Mouse (Mus musculus) kidney, adult 18-20 months (tissue): ENCODE measurements at regions not wholly inside any gene's neighbourhood (a gene's known extent, or its start where the extent isn't known, plus 50 kb on each side); places are given as distances from the start of the nearest gene placed in this dataset.
"Not testable (repeated sequence)": the region's sequence is repeated elsewhere in the genome, so short reads cannot be mapped to it uniquely, and the experiment has no call there.

Experiments used
- DNase-seq: peaks from one replicate; pipeline ENCODE4 v3.0.0; 2021

DNA sequence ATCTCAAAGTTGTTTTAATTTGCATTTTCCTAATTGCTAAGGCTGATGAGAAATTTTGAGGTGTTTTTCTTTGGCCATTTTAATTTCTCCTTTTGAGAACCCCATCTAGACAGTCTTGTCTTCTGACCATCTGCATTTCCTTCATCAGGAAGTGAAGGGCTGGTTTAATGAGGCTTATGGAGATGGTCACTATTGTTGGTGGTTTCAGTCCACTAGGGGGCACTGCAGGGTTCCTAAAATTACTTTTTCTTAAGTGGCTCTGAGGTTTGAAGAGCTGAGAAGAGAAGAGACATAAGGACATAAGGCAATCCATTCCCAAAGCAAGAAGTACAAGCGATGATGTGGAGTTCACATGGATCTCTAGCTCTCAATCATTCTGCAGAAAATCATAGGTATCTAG, 805.6 kb upstream of the Olfr1507 start:
- DNase-seq = not testable (repeated sequence)

DNA sequence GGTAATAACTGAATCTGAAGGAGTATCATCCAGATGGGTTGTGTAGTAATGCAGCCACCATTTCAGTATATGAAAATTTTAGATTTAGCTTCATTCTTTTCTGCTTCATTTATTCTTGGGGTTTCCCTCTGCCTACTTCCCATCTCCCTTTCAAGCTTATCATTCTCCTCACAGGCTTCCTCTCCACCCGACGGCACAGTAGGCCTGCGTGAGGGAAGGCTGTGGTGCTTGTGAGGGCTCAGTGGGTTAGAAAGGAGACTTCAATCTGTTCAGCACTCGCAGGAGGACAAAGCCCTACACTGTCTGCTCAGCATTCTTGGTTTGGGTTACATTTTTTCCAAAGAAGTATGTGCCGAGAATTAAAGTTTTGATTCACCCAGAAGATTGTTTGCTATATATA, 804.2 kb upstream of the Olfr1507 start:
- not testable (repeated sequence) for DNase-seq

DNA sequence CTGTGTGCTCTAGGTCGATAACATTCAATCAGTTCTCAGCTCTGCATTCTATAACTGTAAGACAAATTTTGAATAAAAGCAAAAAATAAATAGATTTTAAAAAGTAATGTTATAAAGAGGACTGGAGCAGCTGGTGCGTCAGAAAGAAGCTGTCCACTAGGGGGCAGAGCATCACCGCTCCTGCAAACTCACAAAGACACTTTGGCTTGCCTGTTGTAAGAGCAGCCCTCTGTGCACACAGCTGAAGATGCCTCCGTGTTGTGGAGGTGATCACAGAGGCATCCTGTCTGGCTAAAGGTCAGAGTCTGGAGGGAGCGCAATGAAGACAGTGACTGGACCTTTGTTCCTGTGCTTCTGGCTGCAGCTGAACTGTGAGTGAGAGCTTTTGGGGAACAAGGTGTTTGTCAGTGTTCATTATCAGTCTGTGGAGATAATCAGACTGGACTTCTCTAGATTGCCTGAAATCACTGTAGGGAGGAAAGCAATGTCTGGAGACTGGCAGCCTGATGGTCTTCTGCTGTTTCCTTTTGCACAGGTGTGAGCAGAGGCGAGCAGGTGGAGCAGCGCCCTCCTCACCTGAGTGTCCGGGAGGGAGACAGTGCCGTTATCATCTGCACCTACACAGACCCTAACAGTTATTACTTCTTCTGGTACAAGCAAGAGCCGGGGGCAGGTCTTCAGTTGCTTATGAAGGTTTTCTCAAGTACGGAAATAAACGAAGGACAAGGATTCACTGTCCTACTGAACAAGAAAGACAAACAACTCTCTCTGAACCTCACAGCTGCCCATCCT, 788.0 kb upstream of the Olfr1507 start:
- DNase-seq = not testable (repeated sequence)

DNA sequence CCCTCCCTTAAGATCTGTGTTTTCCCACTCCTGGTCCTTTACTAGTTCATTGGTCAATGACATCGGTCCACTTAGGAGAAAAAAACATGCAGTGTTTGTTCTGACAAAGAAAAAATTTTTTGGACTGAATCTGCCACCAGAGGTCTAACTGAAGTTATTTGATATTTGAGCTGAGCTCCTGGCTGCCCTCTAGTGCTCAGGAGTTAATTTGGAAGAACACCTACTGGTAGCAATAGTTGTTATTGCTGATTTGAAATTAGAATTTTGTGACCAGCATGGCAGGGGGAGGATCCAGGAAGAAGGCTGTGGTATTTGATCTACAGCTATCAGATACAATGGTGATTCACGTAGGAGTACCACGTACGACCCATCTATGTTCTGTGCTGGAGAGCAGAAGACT, 777.7 kb upstream of the Olfr1507 start:
- DNase-seq = not testable (repeated sequence)

DNA sequence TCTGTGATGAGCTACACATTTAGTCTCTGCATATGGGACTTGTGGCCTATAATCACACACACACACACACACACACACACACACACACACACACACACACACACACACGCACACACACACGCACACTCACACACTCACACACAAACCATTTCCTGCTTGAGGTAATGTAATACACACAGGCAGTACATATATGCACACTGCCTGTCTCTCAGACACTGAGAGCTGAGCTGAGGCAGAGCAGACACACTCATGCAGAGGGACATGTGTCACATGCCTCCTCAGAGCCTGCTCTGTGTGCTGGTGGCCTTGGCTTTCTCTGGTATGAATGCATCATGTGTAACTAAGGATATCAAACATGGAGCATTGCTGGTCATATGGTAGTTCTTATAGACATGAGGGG, 772.1 kb upstream of the Olfr1507 start:
- not testable (repeated sequence) for DNase-seq

DNA sequence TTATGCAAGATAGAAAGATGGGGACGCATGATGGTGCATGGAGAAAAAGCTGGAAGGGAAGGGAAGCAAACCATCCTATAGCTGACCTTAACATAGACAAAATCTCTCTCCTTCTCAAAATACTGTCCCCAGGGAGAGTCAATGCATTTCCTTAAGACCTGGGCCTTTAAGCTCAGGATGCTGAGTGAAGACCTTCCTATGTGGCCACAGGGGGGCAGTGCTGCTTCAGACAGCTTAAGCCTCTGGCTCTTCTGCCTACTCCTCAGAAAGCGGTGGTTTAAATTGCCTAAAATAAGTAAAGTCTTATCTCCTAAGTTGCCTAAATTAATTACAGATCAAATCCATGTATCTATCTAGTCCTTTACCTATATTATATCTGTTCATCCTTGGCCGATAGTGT, 760.4 kb upstream of the Olfr1507 start:
- not testable (repeated sequence) for DNase-seq

DNA sequence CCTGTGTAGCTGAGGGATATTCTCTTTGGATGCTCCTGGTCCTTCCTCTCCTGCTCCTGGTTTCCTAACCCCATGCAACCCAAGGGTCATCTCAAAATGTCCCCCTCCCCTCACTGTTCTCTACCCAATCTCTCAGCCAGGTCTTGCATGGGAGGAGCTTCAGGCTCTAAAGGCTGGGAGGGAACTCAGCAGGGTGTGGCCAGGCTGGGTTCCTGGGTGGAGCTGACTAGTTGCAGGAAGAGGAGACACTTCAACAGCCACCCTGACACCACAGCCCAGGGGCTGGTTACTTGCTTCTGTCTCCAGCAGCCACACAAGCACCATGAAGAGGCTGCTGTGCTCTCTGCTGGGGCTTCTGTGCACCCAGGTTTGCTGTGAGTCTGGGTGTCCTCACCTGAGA, 757.9 kb upstream of the Olfr1507 start:
- DNase-seq = not testable (repeated sequence)

DNA sequence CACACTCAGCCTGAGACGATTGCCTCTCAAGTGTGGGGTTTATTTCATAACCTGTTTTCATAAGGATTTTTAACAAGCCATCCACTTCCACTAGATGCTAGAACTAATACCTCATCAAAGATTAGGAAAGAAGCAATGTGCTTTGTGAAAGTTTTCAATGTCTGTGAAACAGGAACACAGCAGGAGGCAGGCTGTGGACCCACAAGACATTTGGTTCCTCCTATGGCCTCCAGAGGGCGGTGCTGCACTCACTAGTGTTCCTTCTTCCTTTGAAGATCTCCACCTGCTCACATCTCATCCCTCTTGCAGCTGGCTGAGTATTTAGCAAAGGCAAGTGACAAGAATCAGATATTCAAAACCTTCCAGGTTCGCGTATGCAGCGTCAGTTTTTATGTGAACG, 735.6 kb upstream of the Olfr1507 start:
- DNase-seq = not testable (repeated sequence)

DNA sequence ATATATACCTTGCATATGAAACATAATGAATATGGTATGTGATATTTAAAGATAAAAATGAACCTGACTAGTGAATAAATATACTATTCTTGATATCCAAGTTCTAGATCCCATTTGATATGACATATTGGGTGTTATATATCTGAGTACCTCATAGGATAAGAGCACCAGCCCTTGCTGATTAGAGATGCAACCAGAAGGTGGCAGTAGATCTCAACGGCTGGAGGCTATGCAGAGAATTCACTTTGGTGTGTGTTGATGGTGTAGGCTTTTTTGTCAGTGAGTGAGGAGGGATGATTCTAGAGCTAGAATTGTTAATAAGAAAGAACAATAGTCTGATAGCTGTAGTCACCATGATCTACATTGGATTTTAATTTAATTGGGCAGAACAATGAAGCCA, 729.2 kb upstream of the Olfr1507 start:
- not testable (repeated sequence) for DNase-seq

DNA sequence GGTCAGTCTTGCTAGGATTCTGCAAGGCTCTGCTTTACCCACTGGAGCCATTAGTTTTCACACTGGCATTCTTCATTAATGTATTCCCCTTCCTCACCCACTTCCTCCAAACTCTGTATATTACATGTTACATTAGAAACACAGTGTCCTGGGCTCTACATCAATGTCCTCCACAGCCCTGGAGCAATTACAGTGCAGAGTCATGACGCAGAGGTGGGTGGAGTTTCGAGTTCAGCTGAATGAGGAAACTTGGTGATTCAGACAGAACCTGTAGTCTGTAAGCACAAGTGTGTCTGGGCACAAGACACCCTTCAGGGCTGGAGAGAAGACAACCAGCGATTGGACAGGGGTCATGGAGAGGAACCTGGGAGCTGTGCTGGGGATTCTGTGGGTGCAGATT, 715.0 kb upstream of the Olfr1507 start:
- DNase-seq = not testable (repeated sequence)

DNA sequence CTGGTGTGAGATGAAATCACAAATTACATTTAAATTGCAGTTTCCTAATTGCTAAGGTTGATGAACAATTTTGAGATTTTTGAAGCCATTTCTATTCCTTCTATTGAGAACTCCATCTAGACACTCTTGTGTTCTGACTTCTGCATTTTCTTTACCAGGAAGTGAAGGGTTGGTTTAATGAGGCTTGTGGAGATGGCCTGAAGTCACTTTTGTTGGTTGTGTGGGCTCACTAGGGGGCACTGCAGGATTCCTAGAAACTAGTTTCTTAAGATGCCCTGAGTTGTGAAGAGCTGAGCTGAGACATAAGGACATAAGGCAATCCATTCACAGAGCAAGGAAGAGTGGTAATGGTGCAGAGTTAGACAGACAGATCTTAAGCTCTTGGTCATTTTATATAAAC, 713.7 kb upstream of the Olfr1507 start:
- DNase-seq = not testable (repeated sequence)

DNA sequence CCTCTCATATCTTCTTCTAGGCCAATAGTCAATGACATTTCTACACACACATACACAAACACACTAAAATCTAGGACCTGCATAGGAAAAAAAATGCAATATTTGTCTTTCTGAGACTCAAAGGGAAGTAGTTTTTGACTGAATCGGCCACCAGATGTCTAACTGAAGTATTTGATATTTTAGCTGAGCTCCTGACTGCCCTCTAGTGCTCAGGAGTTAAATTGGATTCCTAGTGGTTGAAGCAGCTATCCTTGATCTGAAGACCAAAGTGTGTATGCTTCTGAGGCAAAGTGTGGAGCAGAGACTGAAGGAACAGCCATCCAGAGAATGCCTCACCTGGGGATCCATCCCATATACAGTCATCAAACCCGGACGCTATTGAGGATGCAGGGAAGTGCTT, 695.4 kb upstream of the Olfr1507 start:
- not testable (repeated sequence) for DNase-seq

DNA sequence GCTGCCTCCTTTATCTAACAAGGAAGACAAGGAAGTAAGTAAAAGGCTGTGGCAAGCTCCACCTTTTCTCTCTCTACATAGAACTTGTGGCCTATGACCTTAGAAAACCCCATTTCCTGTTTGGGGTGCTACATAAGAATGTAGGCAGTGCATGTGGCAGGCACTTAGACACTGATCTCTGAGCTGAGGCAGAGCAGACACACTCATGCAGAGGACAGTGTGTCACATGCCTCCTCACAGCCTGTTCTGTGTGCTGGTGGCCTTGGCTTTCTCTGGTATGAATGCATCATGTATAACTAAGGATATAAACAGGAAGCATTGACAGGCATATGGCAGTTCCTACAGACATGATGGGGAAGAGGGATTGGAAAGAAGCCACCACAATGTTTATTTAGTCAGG, 678.5 kb upstream of the Olfr1507 start:
- not testable (repeated sequence) for DNase-seq

DNA sequence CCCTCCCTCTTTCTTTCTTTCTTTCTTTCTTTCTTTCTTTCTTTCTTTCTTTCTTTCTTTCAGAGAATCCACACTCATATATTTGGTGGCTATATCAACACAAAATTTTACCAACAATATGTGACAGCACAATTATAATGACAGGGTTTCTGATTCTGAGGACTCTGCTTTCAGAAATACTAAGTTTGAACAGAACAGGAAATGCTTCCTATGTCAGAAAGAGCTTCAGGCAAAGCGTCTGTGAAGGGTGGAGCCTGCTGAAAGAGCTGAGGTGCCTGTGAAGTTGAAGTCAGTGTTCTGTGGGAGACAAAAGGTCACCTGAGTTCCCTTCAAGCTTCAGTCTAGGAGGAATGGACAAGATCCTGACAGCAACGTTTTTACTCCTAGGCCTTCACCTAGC, 670.8 kb upstream of the Olfr1507 start:
- DNase-seq = not testable (repeated sequence)

DNA sequence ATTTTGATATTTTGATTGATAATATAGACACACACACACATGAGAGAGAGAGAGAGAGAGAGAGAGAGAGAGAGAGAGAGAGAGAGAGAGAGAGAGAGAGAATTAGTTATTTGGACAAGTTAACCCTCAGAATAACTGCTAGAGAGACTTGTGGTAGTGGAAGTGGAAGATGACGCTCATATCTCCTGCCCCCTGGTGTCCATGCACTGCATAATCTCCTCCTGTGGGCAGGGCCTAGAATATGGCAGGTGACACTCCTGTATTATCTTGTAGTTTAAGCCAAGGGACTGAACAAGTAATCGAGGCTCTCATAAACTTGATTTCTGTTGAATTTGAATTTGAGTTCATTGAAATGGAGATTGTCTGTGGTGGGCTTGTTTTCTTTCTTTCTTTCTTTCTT, 663.5 kb upstream of the Olfr1507 start:
- not testable (repeated sequence) for DNase-seq

DNA sequence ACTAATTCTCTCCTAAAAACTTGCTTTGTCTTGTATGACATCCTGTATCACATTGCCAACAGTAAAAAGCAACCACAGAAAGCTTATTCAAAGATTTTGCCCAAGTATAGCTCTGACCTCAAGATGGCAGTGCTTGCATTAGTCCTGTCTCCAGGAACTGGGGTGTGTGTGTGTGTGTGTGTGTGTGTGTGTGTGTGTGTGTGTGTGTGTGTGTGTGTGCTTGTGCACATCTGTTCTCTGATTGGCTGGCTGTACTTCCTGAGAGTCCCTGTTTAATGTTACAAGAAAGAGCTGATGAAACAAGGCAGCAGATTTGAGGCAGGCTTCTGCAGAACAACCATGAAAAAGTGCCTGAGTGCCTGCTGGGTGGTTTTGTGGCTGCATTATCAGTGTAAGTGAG, 639.2 kb upstream of the Olfr1507 start:
- not testable (repeated sequence) for DNase-seq

DNA sequence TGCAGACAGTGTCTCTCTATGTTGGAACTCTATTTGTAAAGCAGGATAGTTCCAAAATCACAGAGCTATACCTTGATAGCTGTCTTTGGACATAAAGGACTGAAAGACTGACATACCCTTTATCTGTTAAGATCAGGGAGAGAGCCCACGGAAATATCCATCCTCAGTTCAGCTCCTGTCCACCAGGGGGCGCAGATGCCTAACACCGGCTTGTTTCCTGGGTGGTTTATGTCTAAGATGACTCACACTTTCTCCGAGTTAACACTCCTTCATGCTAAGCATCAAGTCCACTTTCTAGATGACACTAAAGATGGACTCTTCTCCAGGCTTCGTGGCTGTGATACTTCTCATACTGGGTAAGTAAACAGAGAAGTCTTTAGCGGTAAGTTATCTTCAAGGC, 636.8 kb upstream of the Olfr1507 start:
- peak; percentile 11 for DNase-seq

DNA sequence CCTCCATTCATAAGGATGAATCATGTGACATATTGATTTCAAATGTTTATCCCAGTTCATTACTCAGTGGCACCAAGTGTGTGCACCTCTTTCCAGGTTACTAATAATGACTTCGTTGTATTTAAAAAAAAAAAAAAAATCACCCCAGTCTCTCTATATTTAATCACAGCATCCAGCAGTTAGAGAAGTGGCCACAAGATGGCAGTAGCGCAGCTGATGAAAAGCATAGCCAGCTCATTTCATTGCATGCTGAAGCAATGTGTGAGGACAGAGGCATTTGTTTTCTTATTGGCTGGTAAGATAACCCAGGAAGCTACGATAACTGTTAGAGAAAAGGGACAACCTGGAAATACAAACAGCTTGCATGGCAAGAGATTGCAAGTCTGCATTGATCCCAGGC, 626.2 kb upstream of the Olfr1507 start:
- DNase-seq = peak; percentile 13

DNA sequence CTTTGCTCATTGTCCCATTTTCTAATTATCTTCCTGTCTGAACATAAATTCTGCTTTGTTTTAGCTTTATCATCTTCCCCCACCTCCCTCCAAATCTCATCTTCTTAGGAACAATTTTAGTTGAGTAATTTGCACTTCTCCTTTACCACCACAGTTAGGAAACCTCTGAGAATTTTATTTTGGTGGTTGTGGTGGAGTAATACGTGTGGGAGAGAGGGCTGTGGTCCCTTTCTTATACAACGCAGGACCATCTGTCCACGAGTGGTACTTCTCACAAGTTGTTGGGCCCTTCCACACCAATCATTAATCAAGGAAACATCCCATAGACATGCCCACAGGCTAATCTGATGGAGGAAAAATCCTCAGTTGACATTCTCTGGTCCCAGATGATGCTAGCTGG, 614.2 kb upstream of the Olfr1507 start:
- not testable (repeated sequence) for DNase-seq

DNA sequence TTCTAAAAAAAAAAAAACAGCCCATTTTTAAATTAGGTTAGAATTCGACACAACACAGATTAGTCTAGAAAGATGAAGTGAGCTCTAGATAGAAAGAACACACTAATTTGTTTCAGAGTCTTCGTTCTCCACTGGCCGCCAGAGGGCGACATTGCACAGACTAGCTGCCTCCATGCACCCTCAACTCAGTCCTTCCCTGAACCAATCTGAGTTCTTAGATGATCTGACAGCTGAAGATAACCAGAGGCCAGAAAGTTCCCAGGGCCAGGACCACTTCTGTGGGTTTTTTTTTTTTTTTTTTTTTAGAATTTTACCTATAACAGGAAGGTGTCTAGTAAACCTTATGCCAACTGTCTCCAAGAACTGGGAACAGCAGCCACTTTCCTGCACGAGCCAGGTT, 605.8 kb upstream of the Olfr1507 start:
- DNase-seq = not testable (repeated sequence)

DNA sequence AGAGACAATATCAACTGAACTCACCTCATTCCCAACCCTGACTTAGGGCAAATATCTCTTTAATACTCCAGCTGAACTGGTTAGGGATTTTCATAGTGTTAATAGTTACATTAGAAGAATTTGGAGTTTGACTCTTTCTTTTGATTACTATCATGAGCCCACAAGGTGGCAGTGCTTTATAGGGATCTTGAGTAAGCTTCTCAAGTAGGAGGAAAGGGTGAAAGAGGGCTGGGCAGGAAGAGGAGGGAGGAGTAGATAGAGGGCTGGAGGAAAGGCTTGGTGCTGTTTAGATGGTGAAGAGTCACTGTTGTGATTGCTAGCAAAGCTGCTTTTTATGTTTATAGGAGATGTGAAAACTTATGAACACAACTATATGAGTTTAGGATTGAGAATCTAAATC, 595.4 kb upstream of the Olfr1507 start:
- not testable (repeated sequence) for DNase-seq

DNA sequence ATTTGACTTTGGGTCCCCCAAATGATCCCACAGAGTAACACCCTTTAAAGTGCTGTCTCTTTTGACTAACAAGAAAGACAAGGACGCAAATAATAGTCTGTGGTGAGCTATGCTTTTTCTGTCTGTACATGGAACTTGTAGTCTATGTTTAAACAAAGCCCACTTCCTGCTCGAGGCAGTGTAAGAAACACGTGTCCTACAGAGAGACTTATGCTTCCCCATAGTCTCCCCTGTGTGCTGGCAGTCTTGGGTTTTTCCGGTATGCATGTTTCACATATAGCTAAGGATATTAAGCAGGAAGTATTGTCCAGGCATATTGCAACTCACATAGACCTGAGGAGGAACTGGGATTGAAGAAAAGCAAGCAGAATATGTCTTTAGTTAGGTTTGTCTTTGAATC, 586.3 kb upstream of the Olfr1507 start:
- not testable (repeated sequence) for DNase-seq

DNA sequence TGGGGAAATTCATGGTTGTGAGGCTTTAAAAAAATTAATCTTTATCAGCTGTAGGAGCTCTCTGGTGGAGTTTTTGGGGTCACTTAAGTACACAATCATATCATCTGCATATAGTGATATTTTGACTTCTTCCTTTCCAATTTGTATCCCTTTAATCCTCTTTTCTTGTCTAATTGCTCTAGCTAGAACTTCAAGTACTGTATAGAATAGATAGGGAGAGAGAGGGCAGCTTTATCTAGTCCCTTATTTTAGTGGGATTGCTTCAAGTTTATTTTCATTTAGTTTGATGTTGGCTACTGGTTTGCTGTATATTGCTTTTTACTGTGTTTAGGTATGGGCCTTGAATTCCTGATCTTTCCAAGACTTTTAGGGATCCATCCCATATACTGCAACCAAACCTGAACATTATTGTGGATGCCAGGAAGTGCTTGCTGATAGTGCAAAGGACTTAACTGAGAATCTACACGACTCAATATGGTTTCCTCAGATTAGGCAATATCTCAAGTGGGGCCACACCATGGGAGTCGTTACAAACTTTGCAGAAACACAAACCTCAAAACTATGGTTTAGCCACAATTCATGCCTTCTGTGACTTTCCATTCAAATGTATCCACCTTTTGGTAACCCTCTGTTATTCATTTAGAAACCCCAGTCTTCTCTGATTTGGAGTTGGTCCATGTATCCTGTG, 585.6 kb upstream of the Olfr1507 start:
- not testable (repeated sequence) for DNase-seq

DNA sequence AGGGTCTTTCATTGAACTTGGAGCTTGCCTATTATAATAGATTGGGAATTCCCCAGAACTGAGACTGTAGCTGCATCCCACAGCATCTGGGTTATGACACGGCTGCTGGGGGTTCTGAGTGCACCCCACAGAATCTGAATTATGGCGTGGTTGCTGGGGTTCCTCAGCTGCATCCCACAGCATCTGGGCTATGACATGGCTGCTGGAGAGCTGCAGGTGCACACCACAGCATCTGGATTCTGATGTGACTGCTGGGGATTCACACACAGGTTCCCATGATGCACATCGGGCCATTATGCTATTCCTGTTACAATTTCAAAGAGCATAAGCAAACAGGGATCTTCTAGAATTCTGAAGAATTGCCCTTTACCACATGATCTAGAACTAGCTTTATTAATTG, 585.0 kb upstream of the Olfr1507 start:
- DNase-seq = not testable (repeated sequence)
